Mouse (Mus musculus) forebrain, embryonic 10.5 days (tissue): ENCODE measurements around the gene Alkbh3. TPM values are rescaled to one million over a fixed set of nuclear protein-coding genes. Genes with fewer than 3 reads are reported as not detected.

Experiments
- polyA plus RNA-seq: library from polyadenylated mRNA; unstranded; fragments of >200 nt; fragmentation: Nextera tagmentation; extraction: Ambion mirVana; gene quantifications from 2 replicates; pipeline ENCODE4 v1.2.1, GENCODE M21; 2016

Gene Alkbh3
- polyA plus RNA-seq, 1 experiment from 2014 or later: 48.8 TPM

Other genes with a start within 250 kb of the Alkbh3 start
- gene Ext2, start 188.2 kb downstream of the Alkbh3 start, polyA plus RNA-seq: 64.6 and 69.8 TPM in 2 replicates
- gene Accs, start 160.9 kb downstream of the Alkbh3 start, polyA plus RNA-seq: 8.8 and 9.2 TPM in 2 replicates
- 0.60 TPM in 1 of 2 replicates, not detected in the other for gene Accsl, start 141.7 kb downstream of the Alkbh3 start, polyA plus RNA-seq
- gene Gm13889, start 53.6 kb downstream of the Alkbh3 start, polyA plus RNA-seq: 1.5 and 1.6 TPM in 2 replicates
- gene Gm27027, start 14.5 kb downstream of the Alkbh3 start, polyA plus RNA-seq: not detected in 2 replicates
- gene Hsd17b12, start 147.2 kb upstream of the Alkbh3 start, polyA plus RNA-seq: 142 and 145 TPM in 2 replicates